Mouse (Mus musculus) embryonic facial prominence, embryonic 15.5 days (tissue): ENCODE results near the gene Gm45618. TPM values are rescaled to one million over a fixed set of nuclear protein-coding genes. Genes with fewer than 3 reads are reported as not detected.
"Not testable (repeated sequence)": the region's sequence is repeated elsewhere in the genome, so short reads cannot be mapped to it uniquely, and the experiment has no call there.

Experiments
- ATAC-seq: fragments of 200-750 bp; cut with Nextera tagmentation; 2 replicates; pipeline ENCODE4 v1.8.0; 2017; ENCODE audit warnings: low read depth, moderate TSS enrichment; ENCODE audit not compliant: insufficient number of reproducible peaks, low FRiP score, low TSS enrichment
- H3K27ac ChIP-seq: fragments of 300-500 bp; sonication (generic); replicated peaks from 2 replicates; pipeline ENCODE4 v1.5.1; 2015; ENCODE audit warnings: mild to moderate bottlenecking, inconsistent platforms
- H3K27me3 ChIP-seq: fragments of 300-500 bp; sonication (generic); 2 replicates; pipeline ENCODE4 v1.6.1; 2015; ENCODE audit warnings: inconsistent platforms
- H3K36me3 ChIP-seq: fragments of 300-500 bp; sonication (generic); 2 replicates; pipeline ENCODE4 v1.6.1; 2015; ENCODE audit warnings: mild to moderate bottlenecking, inconsistent platforms
- H3K4me1 ChIP-seq: fragments of 300-500 bp; sonication (generic); 2 replicates; pipeline ENCODE4 v1.6.1; 2015; ENCODE audit warnings: inconsistent platforms
- H3K4me2 ChIP-seq: fragments of 300-500 bp; sonication (generic); replicated peaks from 2 replicates; pipeline ENCODE4 v1.6.1; 2015; ENCODE audit warnings: mild to moderate bottlenecking, inconsistent platforms
- H3K4me3 ChIP-seq: fragments of 300-500 bp; sonication (generic); replicated peaks from 2 replicates; pipeline ENCODE4 v1.5.1; 2015; ENCODE audit warnings: mild to moderate bottlenecking, inconsistent platforms
- H3K9ac ChIP-seq: fragments of 300-500 bp; sonication (generic); 2 replicates; pipeline ENCODE4 v1.6.1; 2015; ENCODE audit warnings: inconsistent platforms
- H3K9me3 ChIP-seq: fragments of 300-500 bp; sonication (generic); replicated peaks from 2 replicates; pipeline ENCODE4 v1.6.1; 2016; ENCODE audit warnings: inconsistent platforms
- WGBS: fragments of 180-500 bp; shearing (Covaris S2); methylation state at CpG from one replicate; pipeline ENCODE4 v1.1.7; 2015; 5-methylcytosine and 5-hydroxymethylcytosine counted together
- polyA plus RNA-seq: library from polyadenylated mRNA; unstranded; fragments of >200 nt; fragmentation: Nextera tagmentation; extraction: Ambion mirVana; gene quantifications from 2 replicates; pipeline ENCODE4 v1.2.1, GENCODE M21; 2015

Gene Gm45618
- polyA plus RNA-seq, result 0.79 and 1.7 TPM in 2 replicates

DNA sequence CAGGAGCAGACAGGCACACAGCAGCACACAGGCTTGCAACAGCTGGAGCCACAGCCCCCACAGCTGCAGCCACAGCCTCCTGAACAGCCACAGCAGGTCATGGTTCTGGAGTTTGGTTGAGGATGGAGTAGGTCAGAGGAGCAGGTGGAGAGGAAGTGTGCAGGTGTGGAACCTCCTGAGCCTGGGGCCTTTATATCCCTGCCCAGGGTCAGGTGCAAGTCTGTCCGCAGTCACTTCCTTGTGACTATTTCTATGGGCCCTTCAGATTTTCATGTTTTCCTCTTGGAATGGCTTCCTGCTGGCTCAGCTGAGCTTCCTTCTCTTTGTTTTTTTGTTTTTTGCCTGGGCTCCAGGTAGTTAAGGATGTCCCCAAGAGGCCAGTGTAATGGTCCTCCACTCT is at the start of gene Gm45618:
Gene Gm45618, minus strand, starts transcription at position 101 of the 400 bp plus-strand sequence.
- H3K4me1 ChIP-seq, H3K4me2 ChIP-seq, H3K27me3 ChIP-seq, H3K9me3 ChIP-seq, H3K4me3 ChIP-seq, ATAC-seq, H3K27ac ChIP-seq, H3K9ac ChIP-seq, H3K36me3 ChIP-seq: not testable (repeated sequence)
- WGBS, result 88% methylated on average over 1 of the region's 1 CpGs

DNA sequence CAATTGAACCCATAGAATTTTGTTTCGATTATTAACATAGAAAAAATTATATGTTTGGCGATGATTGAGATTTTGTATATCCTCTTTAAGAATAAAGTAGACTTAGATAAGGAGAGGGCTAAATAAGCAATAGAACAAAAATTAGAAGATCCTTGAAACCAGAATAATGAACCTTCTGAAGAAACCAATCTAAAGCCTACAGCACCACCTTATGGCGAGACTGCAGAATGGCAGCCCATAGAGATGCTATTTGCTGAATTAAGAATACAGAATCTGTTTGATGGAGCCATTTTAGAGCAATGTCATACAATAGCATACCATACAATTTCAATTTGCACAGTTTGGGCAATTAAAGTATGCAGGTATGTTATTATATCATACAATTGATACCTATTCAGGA is 49.3 kb upstream of the Gm45618 start:
- no peaks in the 10 kb centered on the region for H3K36me3 ChIP-seq
- no peak overlapping the region for H3K4me3 ChIP-seq
- no peaks in the 10 kb centered on the region for H3K9me3 ChIP-seq
- H3K27me3 ChIP-seq, result no peaks in the 10 kb centered on the region
- no peaks in the 10 kb centered on the region for H3K4me1 ChIP-seq
- ATAC-seq, result no peak
- H3K4me2 ChIP-seq, result no peak overlapping the region
- 44% methylated on average over 3 of the region's 3 CpGs for WGBS
- no peak overlapping the region for H3K9ac ChIP-seq
- no peak overlapping the region for H3K27ac ChIP-seq

DNA sequence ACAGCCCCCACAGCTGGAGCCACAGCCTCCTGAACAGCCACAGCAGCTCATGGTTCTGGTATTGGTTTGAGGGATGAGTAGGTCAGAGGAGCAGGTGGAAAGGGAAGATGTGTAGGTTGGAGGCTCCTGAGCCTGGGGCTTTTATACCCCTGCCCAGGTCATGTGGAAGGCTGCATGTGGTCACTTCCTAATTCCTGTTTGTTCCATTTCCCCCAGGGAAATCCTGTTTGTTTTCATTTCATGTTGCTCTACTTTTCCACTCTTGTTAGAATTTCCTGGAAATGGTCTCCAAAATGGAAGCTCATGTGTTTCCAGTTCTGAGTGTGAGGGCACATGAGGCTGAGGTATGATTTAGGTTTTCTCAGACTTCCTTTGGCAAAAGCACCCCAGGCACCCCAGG is 45.1 kb upstream of the Gm45618 start, which contains the start of gene Gm4553:
Gene Gm4553, minus strand, starts transcription at position 101 of the 400 bp plus-strand sequence.
- not testable (repeated sequence) for ATAC-seq, H3K4me1 ChIP-seq, H3K9ac ChIP-seq, H3K4me3 ChIP-seq, H3K4me2 ChIP-seq, H3K27ac ChIP-seq, H3K27me3 ChIP-seq, H3K9me3 ChIP-seq, H3K36me3 ChIP-seq

DNA sequence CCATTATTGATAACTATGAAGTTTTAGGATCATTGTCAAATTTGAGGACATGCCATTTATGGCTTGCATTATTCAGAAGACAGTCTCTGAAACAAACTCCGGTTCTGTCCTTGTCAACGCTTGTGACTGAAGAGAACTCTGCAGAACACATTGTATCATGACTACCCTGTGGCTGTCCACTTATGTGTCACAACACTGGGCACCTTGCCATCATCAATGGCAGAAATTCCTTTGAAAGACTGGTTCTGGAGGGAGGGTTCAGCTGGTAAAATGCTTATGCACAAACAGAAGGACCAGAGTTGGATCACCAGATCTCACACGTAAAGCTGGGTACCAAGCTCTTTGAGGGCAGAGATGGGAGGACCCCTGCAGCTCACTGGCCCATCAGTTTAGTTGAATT is 38.8 kb upstream of the Gm45618 start:
- Histone ChIP-seq H3K9ac (no peak overlapping the region), H3K9me3 (no peaks in the 10 kb centered on the region)
- WGBS, result 89% methylated on average over 3 of the region's 3 CpGs

DNA sequence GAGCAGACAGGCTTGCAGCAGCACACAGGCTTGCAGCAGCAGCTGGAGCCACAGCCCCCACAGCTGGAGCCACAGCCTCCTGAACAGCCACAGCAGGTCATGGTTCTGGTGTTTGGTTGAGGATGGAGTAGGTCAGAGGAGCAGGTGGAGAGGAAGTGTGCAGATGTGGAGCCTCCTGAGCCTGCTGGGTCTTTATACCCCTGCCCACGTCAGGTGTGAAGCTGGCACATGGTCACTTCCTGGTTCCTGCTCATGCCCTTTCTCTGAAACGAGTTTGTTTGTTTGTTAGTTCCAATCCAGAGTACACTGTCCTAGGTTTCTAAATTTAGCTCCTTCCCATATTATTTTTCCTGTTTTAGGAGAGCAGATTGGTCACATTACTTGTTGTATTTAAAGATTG is 36.5 kb upstream of the Gm45618 start, which contains the start of gene Gm29735:
Gene Gm29735, minus strand, starts transcription at position 101 of the 400 bp plus-strand sequence.
- not testable (repeated sequence) for H3K36me3 ChIP-seq, H3K9me3 ChIP-seq, H3K27ac ChIP-seq, H3K4me1 ChIP-seq, H3K4me2 ChIP-seq, H3K9ac ChIP-seq, H3K4me3 ChIP-seq, H3K27me3 ChIP-seq, ATAC-seq
- WGBS, result 42% methylated on average over 2 of the region's 2 CpGs

More for the DNA sequence above, 38.8 kb upstream of the Gm45618 start:
- Histone ChIP-seq H3K27ac (no peak overlapping the region), H3K4me3 (no peak overlapping the region), H3K36me3 (no peaks in the 10 kb centered on the region), H3K27me3 (no peaks in the 10 kb centered on the region), H3K4me2 (no peak overlapping the region), H3K4me1 (no peaks in the 10 kb centered on the region)
- no peak for ATAC-seq

DNA sequence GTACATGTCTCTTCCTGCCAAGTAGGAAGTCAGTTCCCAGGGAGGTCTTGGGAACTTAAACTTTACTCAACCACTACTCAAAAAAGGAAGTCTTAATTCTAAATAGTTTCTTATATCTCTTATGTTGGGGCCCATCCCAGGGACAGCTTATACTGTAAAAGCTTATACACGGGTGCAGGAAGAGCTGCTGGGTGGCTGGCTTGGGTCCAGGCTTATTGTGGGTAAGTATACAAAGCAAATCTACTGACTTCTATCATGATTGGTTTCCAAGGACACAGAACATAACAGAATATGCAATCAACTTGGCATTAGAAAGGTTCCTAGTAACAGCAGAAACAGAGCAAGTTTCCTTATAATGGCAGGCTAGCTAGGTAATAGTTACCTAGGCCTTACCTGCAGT is 34.8 kb upstream of the Gm45618 start:
- 53% methylated on average over 1 of the region's 1 CpGs for WGBS
- H3K4me3 ChIP-seq, result no peak overlapping the region
- H3K4me2 ChIP-seq, result no peak overlapping the region
- H3K36me3 ChIP-seq, result no peaks in the 10 kb centered on the region
- no peaks in the 10 kb centered on the region for H3K4me1 ChIP-seq
- H3K27ac ChIP-seq, result no peak overlapping the region
- ATAC-seq, result no peak
- H3K9ac ChIP-seq, result no peak overlapping the region
- no peaks in the 10 kb centered on the region for H3K27me3 ChIP-seq
- H3K9me3 ChIP-seq, result no peaks in the 10 kb centered on the region

DNA sequence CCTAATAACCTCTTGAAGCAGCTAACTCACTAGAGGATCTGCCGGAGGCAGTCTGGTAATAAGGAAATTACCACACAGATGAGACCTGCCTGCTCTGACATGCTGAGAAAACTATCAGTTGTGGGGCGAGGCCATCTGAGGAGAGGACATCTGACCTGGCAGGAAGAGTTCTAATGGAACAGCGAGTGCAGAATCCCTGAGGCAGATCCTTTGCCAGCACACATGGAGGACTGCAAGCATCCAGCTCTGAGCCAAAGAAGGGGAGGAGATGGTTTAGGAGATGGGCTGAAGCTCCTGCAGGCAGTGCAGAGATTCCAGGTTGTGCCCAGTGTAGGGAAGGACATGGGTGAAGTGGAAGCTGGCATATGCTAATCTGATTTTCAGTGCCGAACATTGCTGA is 31.7 kb upstream of the Gm45618 start:
- no peak for ATAC-seq
- H3K4me1 ChIP-seq, result no peaks in the 10 kb centered on the region
- WGBS, result 73% methylated on average over 4 of the region's 4 CpGs

DNA sequence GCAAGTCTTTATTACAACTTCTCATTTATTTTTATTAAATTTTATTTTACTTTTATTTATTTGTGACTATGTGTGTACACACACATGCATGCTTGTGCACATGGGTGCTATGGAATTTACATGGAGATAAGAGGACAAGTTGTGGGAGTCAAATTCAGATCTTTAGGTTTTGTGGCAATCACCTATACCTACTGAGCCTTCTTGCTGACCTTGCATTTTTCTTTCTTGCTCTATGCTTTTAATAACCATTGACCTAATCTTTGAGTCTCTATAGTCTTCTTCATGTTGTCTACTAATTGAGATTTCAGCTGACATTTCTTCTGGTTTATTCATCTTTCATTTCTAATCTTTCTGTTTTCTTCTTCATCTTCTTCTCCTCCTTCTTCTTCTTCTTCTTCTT is 28.1 kb upstream of the Gm45618 start:
- no peak for ATAC-seq
- H3K36me3 ChIP-seq, result no peaks in the 10 kb centered on the region
- no peak overlapping the region for H3K27ac ChIP-seq
- no peaks in the 10 kb centered on the region for H3K4me1 ChIP-seq
- no peak overlapping the region for H3K4me3 ChIP-seq
- no peaks in the 10 kb centered on the region for H3K9me3 ChIP-seq
- no peak overlapping the region for H3K4me2 ChIP-seq
- H3K9ac ChIP-seq, result no peak overlapping the region
- H3K27me3 ChIP-seq, result no peaks in the 10 kb centered on the region; the same call in 1 of the 2 replicates

More for the DNA sequence above, 31.7 kb upstream of the Gm45618 start:
- no peaks in the 10 kb centered on the region for H3K36me3 ChIP-seq
- no peak overlapping the region for H3K4me3 ChIP-seq
- H3K9me3 ChIP-seq, result no peaks in the 10 kb centered on the region
- no peak overlapping the region for H3K4me2 ChIP-seq
- H3K9ac ChIP-seq, result no peak overlapping the region
- no peaks in the 10 kb centered on the region for H3K27me3 ChIP-seq
- no peak overlapping the region for H3K27ac ChIP-seq

DNA sequence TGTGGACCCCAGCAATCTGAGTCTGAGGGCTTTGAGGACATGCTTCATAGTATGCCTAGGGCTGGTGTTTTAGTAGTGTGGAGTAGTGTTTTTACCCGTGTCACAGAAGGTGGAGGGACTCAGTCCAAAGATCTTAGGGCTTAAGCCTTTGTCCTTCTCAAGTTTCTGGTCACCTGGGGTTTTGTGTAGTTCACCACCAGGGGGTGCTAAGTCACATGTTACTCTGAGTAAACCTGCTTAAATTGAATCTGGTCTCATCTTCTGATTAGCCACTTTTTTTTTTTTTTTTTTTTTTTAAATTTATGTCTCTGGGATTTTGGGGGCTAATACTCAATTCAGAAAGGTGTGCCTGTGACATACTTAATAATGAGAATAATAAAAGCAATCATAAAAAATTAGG is 25.5 kb upstream of the Gm45618 start:
- Histone ChIP-seq H3K4me1 (no peaks in the 10 kb centered on the region), H3K9me3 (no peaks in the 10 kb centered on the region), H3K27me3 (no peaks in the 10 kb centered on the region; the same call in 1 of the 2 replicates), H3K36me3 (no peaks in the 10 kb centered on the region), H3K27ac (no peak overlapping the region), H3K4me2 (no peak overlapping the region), H3K4me3 (no peak overlapping the region), H3K9ac (no peak overlapping the region)
- WGBS, result 0% methylated on average over 1 of the region's 1 CpGs
- no peak for ATAC-seq

DNA sequence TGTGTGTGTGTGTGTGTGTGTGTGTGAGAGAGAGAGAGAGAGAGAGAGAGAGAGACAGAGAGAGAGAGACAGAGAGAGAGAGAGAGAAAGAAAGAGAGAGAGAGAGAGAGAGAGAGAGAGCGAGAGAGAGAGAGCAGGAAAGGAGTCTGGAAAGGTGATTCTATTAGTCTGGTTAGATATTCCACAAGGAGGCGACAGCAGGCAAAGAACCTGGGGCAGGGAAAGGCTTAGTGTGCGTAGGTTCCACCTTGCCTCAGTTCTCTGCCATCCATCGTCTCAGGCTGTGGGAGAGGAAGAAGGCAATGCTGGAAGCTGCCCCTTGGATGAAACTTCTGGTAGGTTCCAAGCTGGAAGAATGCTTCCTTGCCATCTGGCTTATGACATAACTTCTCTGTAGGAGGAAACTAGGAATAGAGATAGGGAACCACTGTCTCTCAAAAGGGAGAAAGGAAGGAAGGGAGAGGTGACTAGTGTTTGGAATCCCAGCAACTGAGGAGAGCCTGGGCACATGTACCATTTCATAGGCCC is 24.9 kb upstream of the Gm45618 start:
- Histone ChIP-seq H3K4me3 (no peak overlapping the region), H3K36me3 (no peaks in the 10 kb centered on the region), H3K4me2 (no peak overlapping the region), H3K9me3 (no peaks in the 10 kb centered on the region), H3K27ac (no peak overlapping the region), H3K4me1 (no peaks in the 10 kb centered on the region), H3K27me3 (no peaks in the 10 kb centered on the region; the same call in 1 of the 2 replicates), H3K9ac (no peak overlapping the region)
- no peak for ATAC-seq
- 34% methylated on average over 4 of the region's 4 CpGs for WGBS

DNA sequence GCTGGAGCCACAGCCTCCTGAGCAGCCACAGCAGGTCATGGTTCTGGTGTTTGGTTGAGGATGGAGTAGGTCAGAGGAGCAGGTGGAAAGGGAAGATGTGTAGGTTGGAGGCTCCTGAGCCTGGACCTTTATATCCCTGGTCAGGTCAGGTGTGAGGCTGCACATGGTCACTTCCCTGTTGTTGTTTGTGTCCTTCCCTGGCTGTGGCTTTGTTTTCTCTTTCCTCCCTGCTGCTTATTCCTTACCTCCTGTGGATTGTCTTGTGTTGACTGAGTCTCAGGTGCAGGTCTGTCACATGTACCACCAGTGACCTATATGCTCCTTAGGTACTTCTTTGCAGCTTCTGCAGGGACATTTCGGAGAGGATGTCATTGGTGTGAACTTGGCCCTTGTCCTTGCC is 24.0 kb upstream of the Gm45618 start, which contains the start of gene Gm45337:
Gene Gm45337, minus strand, starts transcription at position 101 of the 400 bp plus-strand sequence.
- 74% methylated on average over 1 of the region's 1 CpGs for WGBS
- no peak within 1 kb of the TSS for H3K4me3 ChIP-seq
- no peaks in the 10 kb centered on the region for H3K4me1 ChIP-seq
- no peaks in the 10 kb centered on the region; the same call in 1 of the 2 replicates for H3K27me3 ChIP-seq
- no peaks in the 10 kb centered on the region for H3K36me3 ChIP-seq
- ATAC-seq, result no peak
- no peak within 1 kb of the TSS for H3K4me2 ChIP-seq
- H3K9me3 ChIP-seq, result no peaks in the 10 kb centered on the region
- H3K27ac ChIP-seq, result no peak within 1 kb of the TSS
- H3K9ac ChIP-seq, result no peak within 1 kb of the TSS

DNA sequence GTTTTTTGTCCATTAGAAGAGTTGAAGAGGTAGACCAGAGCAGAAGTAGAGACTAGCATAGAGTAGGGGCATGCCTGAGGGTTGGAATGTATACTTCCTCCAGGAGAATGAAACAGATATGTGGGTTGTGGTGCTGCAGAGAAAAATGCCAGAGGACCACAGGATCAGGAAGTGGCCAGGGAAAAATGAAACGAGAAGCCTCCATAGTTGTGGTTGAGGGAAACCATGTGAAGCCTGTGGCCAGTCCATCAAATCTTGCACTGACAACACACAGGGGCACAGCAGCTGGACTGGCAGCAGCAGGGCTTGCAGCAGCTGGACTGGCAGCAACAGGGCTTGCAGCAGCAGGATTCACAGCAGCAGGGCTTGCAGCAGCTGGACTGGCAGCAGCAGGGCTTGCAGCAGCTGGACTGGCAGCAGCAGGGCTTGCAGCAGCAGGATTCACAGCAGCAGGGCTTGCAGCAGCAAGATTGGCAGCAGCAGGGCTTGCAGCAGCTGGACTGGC is 23.0 kb upstream of the Gm45618 start:
- not testable (repeated sequence) for H3K27me3 ChIP-seq, H3K4me2 ChIP-seq, H3K36me3 ChIP-seq, H3K9ac ChIP-seq, H3K9me3 ChIP-seq, H3K27ac ChIP-seq, ATAC-seq, H3K4me1 ChIP-seq, H3K4me3 ChIP-seq
- WGBS, result 14% methylated on average over 1 of the region's 1 CpGs
